Mouse (Mus musculus): ENCODE results near the gene Egln1.
A peak's percentile ranks its signal among the peaks of the same experiment; 100 is the strongest.

The Egln1 gene

DNA sequence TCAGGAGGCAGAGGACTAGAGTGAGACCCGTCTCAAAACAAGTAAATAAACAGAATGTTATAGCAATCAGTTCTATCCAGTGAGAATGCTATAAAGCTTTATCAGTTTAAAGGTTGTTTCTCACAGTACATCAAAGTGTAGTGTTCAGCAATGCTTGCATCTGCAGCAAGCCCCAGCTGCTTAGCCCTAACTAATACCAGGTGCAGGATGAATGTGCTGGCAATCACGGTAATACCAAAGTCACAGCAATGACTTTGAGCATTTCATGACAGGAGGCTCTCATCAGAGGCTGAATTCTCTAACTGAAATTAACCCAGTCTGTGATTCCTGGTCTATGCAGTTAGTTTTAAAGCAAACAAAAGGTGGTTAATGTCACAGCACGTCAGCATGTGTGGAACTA lies 56.5 kb downstream of the Egln1 start:
- Histone ChIP-seq H3K36me3 (ENCODE audit: insufficient read depth, low read length) (peaks cover 86% of the 10 kb centered on the region), H3K27me3 (ENCODE audit: insufficient read depth, low read length) (no peaks in the 10 kb centered on the region), H3K9me3 (ENCODE audit: low read length) (no peaks in the 10 kb centered on the region), H3K4me3 (replicated peaks; ENCODE audit: low read length) (no peak overlapping the region), H3K4me1 (replicated peaks; ENCODE audit: low read depth, low read length) (peaks cover 29% of the 10 kb centered on the region)
- TF ChIP-seq CTCF (conservative IDR thresholded peaks at IDR 0.05; ENCODE audit: low read length) = no peak

DNA sequence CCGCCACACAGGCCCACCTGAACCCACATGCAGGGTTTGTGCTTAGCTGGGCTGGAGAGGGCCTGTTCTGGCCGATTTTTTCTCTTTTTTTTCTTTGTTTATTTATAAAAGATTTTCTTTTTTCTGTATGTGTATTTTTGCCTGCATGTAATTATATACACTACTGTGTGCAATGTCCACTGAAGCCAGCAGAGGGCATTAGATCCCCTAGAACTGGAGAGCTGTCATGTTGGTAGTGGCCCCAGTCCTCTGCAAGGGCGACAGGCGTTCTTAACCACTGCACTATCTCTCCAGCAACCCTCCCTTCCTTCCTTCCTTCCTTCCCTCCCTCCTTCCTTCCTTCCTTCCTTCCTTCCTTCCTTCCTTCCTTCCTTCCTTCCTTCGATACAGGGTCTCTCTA lies 60.7 kb downstream of the Egln1 start:
- no peak overlapping the region for H3K4me3 ChIP-seq (replicated peaks; ENCODE audit: low read length)
- H3K9me3 ChIP-seq (ENCODE audit: low read length) = no peaks in the 10 kb centered on the region
- H3K4me1 ChIP-seq (replicated peaks; ENCODE audit: low read depth, low read length) = no peaks in the 10 kb centered on the region
- H3K27me3 ChIP-seq (ENCODE audit: insufficient read depth, low read length) = no peaks in the 10 kb centered on the region
- TF ChIP-seq POU5F1 (IDR thresholded peaks at IDR 0.05; ENCODE audit: borderline replicate concordance, low read length) = no peak
- peak; percentile 79 for TF ChIP-seq CTCF (conservative IDR thresholded peaks at IDR 0.05; ENCODE audit: low read length)
- no peak for TF ChIP-seq NANOG (IDR thresholded peaks at IDR 0.05; ENCODE audit: borderline replicate concordance, low read length)
- peaks cover 97% of the 10 kb centered on the region for H3K36me3 ChIP-seq (ENCODE audit: insufficient read depth, low read length)

DNA sequence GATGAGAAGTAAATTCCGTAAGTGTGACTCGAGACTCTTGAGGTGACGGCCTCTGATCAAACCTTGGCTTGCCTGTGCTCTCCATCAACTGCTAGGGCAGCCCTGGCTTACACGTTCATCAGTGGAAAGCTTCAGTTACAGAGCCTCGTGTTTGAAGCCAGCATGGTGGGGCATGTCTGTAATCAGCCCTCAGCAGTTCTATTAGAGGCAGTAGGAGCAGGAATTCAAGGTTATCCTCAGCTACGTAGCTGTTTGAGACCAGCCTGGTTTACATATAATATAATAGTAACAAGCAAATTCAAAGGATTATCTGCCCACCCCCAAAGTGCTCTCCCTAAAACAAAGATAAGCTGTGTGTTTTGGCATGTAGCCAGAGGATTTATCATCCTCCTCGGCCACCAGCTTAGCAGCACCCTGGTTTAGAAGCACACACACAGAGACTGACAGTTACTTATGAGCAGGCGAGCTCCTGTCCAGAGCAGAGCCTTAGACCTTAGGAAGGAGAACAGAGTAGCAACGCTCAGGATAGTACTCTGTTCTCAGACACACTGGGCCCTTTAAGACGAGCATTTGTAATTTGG lies 70.1 kb downstream of the Egln1 start:
- no peaks in the 10 kb centered on the region for H3K9me3 ChIP-seq (ENCODE audit: low read length)
- no peaks in the 10 kb centered on the region for H3K27me3 ChIP-seq (ENCODE audit: insufficient read depth, low read length)
- H3K4me3 ChIP-seq (replicated peaks; ENCODE audit: low read length) = no peak overlapping the region
- peaks cover 98% of the 10 kb centered on the region for H3K36me3 ChIP-seq (ENCODE audit: insufficient read depth, low read length)
- H3K4me1 ChIP-seq (replicated peaks; ENCODE audit: low read depth, low read length) = peaks cover 7% of the 10 kb centered on the region
- TF ChIP-seq POU5F1 (IDR thresholded peaks at IDR 0.05; ENCODE audit: borderline replicate concordance, low read length) (no peak), CTCF (conservative IDR thresholded peaks at IDR 0.05; ENCODE audit: low read length) (no peak), NANOG (IDR thresholded peaks at IDR 0.05; ENCODE audit: borderline replicate concordance, low read length) (no peak)

DNA sequence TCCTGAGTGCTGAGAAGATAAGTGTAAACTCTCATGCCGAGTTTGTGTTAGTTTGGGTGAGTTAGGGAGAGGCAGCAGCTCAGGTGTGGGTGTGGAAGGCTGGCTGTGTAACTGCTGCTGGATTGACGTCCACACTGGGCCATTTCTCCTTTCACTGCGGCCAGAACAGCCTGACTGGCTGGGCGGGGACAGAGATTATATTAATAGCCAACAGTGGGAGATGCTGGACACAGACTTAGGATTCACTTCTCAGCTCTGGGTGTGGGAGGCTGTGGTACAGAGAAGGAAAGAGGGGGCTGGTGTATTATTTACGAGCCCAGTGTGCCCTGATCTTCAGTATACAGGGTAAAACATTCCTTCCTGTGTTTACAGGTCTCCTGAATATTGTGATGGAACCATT lies 71.0 kb downstream of the Egln1 start:
- TF ChIP-seq POU5F1 (IDR thresholded peaks at IDR 0.05; ENCODE audit: borderline replicate concordance, low read length) = no peak
- TF ChIP-seq CTCF (conservative IDR thresholded peaks at IDR 0.05; ENCODE audit: low read length) = no peak
- TF ChIP-seq NANOG (IDR thresholded peaks at IDR 0.05; ENCODE audit: borderline replicate concordance, low read length) = no peak
- no peaks in the 10 kb centered on the region for H3K9me3 ChIP-seq (ENCODE audit: low read length)
- peaks cover 14% of the 10 kb centered on the region for H3K4me1 ChIP-seq (replicated peaks; ENCODE audit: low read depth, low read length)
- no peak overlapping the region for H3K4me3 ChIP-seq (replicated peaks; ENCODE audit: low read length)
- peaks cover 98% of the 10 kb centered on the region for H3K36me3 ChIP-seq (ENCODE audit: insufficient read depth, low read length)
- H3K27me3 ChIP-seq (ENCODE audit: insufficient read depth, low read length) = no peaks in the 10 kb centered on the region

- Histone ChIP-seq H3K27me3 (ENCODE audit: insufficient read depth, low read length) (no peaks in the 10 kb centered on the region), H3K36me3 (ENCODE audit: insufficient read depth, low read length) (peaks cover 89% of the 10 kb centered on the region), H3K4me3 (replicated peaks; ENCODE audit: low read length) (no peak overlapping the region), H3K9me3 (ENCODE audit: low read length) (no peaks in the 10 kb centered on the region), H3K4me1 (replicated peaks; ENCODE audit: low read depth, low read length) (peaks cover 60% of the 10 kb centered on the region)
- TF ChIP-seq CTCF (conservative IDR thresholded peaks at IDR 0.05; ENCODE audit: low read length) (no peak), NANOG (IDR thresholded peaks at IDR 0.05; ENCODE audit: borderline replicate concordance, low read length) (no peak), POU5F1 (IDR thresholded peaks at IDR 0.05; ENCODE audit: borderline replicate concordance, low read length) (no peak)
Observed at GRCm38 (mm10) chr8:124872690-124873089, 76.4 kb downstream of the Egln1 start.

- Histone ChIP-seq H3K4me1 (replicated peaks; ENCODE audit: low read depth, low read length) (peaks cover 66% of the 10 kb centered on the region), H3K27me3 (ENCODE audit: insufficient read depth, low read length) (no peaks in the 10 kb centered on the region), H3K36me3 (ENCODE audit: insufficient read depth, low read length) (peaks cover 89% of the 10 kb centered on the region), H3K9me3 (ENCODE audit: low read length) (no peaks in the 10 kb centered on the region), H3K4me3 (replicated peaks; ENCODE audit: low read length) (no peak overlapping the region)
- no peak for TF ChIP-seq POU5F1 (IDR thresholded peaks at IDR 0.05; ENCODE audit: borderline replicate concordance, low read length)
- TF ChIP-seq CTCF (conservative IDR thresholded peaks at IDR 0.05; ENCODE audit: low read length) = peak; percentile 24; the same call in 1 of the 2 replicates
- TF ChIP-seq NANOG (IDR thresholded peaks at IDR 0.05; ENCODE audit: borderline replicate concordance, low read length) = no peak
Observed at GRCm38 (mm10) chr8:124872081-124872480, 77.0 kb downstream of the Egln1 start.

DNA sequence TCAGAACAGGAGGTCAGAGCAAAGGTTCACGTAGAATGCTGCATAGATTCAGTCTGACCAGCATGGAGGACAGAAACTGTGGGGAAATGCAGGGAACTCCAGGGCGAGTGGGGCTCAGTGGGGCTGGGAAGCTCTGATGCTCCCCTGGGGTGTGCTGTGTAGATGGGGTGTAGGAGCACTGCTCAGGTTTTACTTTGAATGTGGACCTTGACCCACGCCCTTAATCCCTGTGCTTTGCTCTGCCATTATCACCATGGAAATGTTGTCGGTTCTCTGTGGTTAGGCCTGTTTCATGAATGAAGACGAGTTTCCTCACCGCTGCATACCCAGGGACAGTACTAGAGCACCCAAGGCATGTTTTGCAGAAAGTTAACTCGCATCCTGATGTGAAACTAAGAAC lies 77.7 kb downstream of the Egln1 start:
- H3K36me3 ChIP-seq (ENCODE audit: insufficient read depth, low read length) = peaks cover 88% of the 10 kb centered on the region
- H3K27me3 ChIP-seq (ENCODE audit: insufficient read depth, low read length) = no peaks in the 10 kb centered on the region
- peaks cover 71% of the 10 kb centered on the region for H3K4me1 ChIP-seq (replicated peaks; ENCODE audit: low read depth, low read length)
- no peak overlapping the region for H3K4me3 ChIP-seq (replicated peaks; ENCODE audit: low read length)
- no peaks in the 10 kb centered on the region for H3K9me3 ChIP-seq (ENCODE audit: low read length)
- TF ChIP-seq POU5F1 (IDR thresholded peaks at IDR 0.05; ENCODE audit: borderline replicate concordance, low read length) (no peak), NANOG (IDR thresholded peaks at IDR 0.05; ENCODE audit: borderline replicate concordance, low read length) (no peak), CTCF (conservative IDR thresholded peaks at IDR 0.05; ENCODE audit: low read length) (no peak)

- TF ChIP-seq CTCF (conservative IDR thresholded peaks at IDR 0.05; ENCODE audit: low read length) (no peak), NANOG (IDR thresholded peaks at IDR 0.05; ENCODE audit: borderline replicate concordance, low read length) (no peak), POU5F1 (IDR thresholded peaks at IDR 0.05; ENCODE audit: borderline replicate concordance, low read length) (no peak)
- Histone ChIP-seq H3K27me3 (ENCODE audit: insufficient read depth, low read length) (no peaks in the 10 kb centered on the region), H3K4me1 (replicated peaks; ENCODE audit: low read depth, low read length) (peaks cover 88% of the 10 kb centered on the region), H3K36me3 (ENCODE audit: insufficient read depth, low read length) (peaks cover 88% of the 10 kb centered on the region), H3K9me3 (ENCODE audit: low read length) (no peaks in the 10 kb centered on the region), H3K4me3 (replicated peaks; ENCODE audit: low read length) (no peak overlapping the region)
Observed at GRCm38 (mm10) chr8:124869708-124870107, 79.4 kb downstream of the Egln1 start.

DNA sequence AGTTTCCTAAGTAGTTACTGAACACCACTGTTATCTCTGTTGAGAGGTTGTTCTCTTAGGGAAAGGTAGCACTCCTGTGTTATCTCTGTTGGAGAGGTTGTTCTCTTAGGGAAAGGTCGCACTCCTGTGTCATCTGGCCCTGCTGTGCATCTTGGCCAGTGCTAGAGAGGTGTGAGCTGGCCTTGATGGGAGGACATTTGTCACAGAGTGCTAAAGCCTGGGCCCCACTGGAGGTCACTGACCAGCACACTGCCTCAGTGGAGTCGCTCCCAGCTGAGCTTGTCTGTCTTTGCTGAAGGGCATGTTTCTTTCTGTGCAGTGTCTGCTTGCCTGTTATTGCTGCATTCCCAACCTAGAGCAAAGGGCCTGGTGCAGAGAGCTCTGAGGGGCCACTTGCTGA lies 82.0 kb downstream of the Egln1 start:
- TF ChIP-seq POU5F1 (IDR thresholded peaks at IDR 0.05; ENCODE audit: borderline replicate concordance, low read length) = no peak
- TF ChIP-seq CTCF (conservative IDR thresholded peaks at IDR 0.05; ENCODE audit: low read length) = no peak
- no peak for TF ChIP-seq NANOG (IDR thresholded peaks at IDR 0.05; ENCODE audit: borderline replicate concordance, low read length)
- Histone ChIP-seq H3K4me1 (replicated peaks; ENCODE audit: low read depth, low read length) (peaks cover 77% of the 10 kb centered on the region), H3K36me3 (ENCODE audit: insufficient read depth, low read length) (peaks cover 62% of the 10 kb centered on the region), H3K4me3 (replicated peaks; ENCODE audit: low read length) (no peak overlapping the region), H3K27me3 (ENCODE audit: insufficient read depth, low read length) (no peaks in the 10 kb centered on the region), H3K9me3 (ENCODE audit: low read length) (no peaks in the 10 kb centered on the region)

Measured in E14TG2a.4 (cell line).